Mouse (Mus musculus) left cerebral cortex, adult 2 months (tissue): ENCODE data around the gene Nkain1. TPM values are rescaled to one million over a fixed set of nuclear protein-coding genes. Genes with fewer than 3 reads are reported as not detected.

Experiments used
- DNase-seq, 2 experiments: peaks; one replicate each; pipeline ENCODE4 v3.0.0; 2021 to 2022; ENCODE audit warnings: low spot score in 2 of 2, mixed read lengths in 1 of 2; ENCODE audit errors: extremely low spot score in 1 of 2
- H3K27ac ChIP-seq: fragments of 200-600 bp; 2 replicates; pipeline ENCODE4 v1.8.1; 2022
- H3K4me3 ChIP-seq: fragments of 200-600 bp; 2 replicates; pipeline ENCODE4 v1.8.1; 2022
- CTCF ChIP-seq: fragments of 200-600 bp; IDR thresholded peaks from 2 replicates; pipeline ENCODE4 v1.8.1; 2022; ENCODE audit warnings: antibody characterized with exemption, mild to moderate bottlenecking, moderate library complexity
- intact Hi-C: fragments of 180-260 bp; cut with DNase I; formaldehyde crosslinking; loops from one replicate; pipeline ENCODE4 v1.15.1; 2025
- total RNA-seq, 2 experiments: library from RNA; stranded (reverse); gene quantifications; 2 replicates each; pipeline ENCODE4 v1.2.3; 2021

Gene Nkain1
- total RNA-seq, 2 experiments from 2014 or later: 28.2 to 29.8 TPM

GRCm38 (mm10) chr4:130527804-130528203 is 46.2 kb downstream of the Nkain1 start:
- H3K27ac ChIP-seq: no peak overlapping the region
- intact Hi-C loops: no loop called here
- no peak for TF ChIP-seq CTCF
- H3K4me3 ChIP-seq: no peak overlapping the region
- DNase-seq: no peak

GRCm38 (mm10) chr4:130525041-130525440 is 48.9 kb downstream of the Nkain1 start:
- intact Hi-C loops: no loop called here
- TF ChIP-seq CTCF: no peak
- no peak overlapping the region for H3K4me3 ChIP-seq
- DNase-seq: no peak
- H3K27ac ChIP-seq: no peak overlapping the region

GRCm38 (mm10) chr4:130521466-130521865 is 52.5 kb downstream of the Nkain1 start:
- intact Hi-C loops: no loop called here
- Histone ChIP-seq H3K4me3 (no peak overlapping the region), H3K27ac (no peak overlapping the region)
- no peak for TF ChIP-seq CTCF
- DNase-seq: no peak

- Histone ChIP-seq H3K4me3 (peak overlapping the region; percentile 59), H3K27ac (no peak overlapping the region)
- intact Hi-C loops: no loop called here
- TF ChIP-seq CTCF: no peak
- DNase-seq: no peak
Measured at GRCm38 (mm10) chr4:130520482-130520851, 53.5 kb downstream of the Nkain1 start.

- peak; percentile 87 to 90 for DNase-seq
- TF ChIP-seq CTCF: no peak
- Histone ChIP-seq H3K4me3 (peak overlapping the region; percentile 59), H3K27ac (no peak overlapping the region)
- intact Hi-C loops: no loop called here
Measured at GRCm38 (mm10) chr4:130519567-130520481, 54.1 kb downstream of the Nkain1 start.

- no peak for DNase-seq
- Histone ChIP-seq H3K4me3 (no peak overlapping the region), H3K27ac (no peak overlapping the region)
- intact Hi-C loops: no loop called here
- no peak for TF ChIP-seq CTCF
Measured at GRCm38 (mm10) chr4:130516490-130516889, 57.5 kb downstream of the Nkain1 start.

Other genes starting within 250 kb of the Nkain1 start
- 10 to 100 TPM; 64.0 to 64.2 TPM for gene Zcchc17, start 214.2 kb downstream of the Nkain1 start, total RNA-seq
- 10 to 100 TPM; 24.2 to 25.4 TPM for gene Snrnp40, start 214.0 kb downstream of the Nkain1 start, total RNA-seq
- 100 to 1,000 TPM; 106 to 110 TPM for gene Pum1, start 89.1 kb upstream of the Nkain1 start, total RNA-seq
- gene Sdc3, start 218.4 kb upstream of the Nkain1 start, total RNA-seq: 100 to 1,000 TPM; 136 to 167 TPM